Mouse (Mus musculus) thymus, adult 2 months (tissue): ENCODE results near the gene Zfp551.

Source experiments
- CTCF ChIP-seq: fragments of 200-500 bp; IDR thresholded peaks from 2 replicates; pipeline ENCODE4 v1.5.1; 2012; ENCODE audit warnings: mild to moderate bottlenecking, control low read depth, low read length, moderate library complexity, borderline replicate concordance; ENCODE audit not compliant: control insufficient read depth, poor library complexity, insufficient read depth; ENCODE audit errors: extremely low read depth
- POLR2A ChIP-seq: fragments of 200-500 bp; IDR thresholded peaks from 2 replicates; pipeline ENCODE4 v1.6.1; 2012; ENCODE audit warnings: mild to moderate bottlenecking, low read length, control low read depth, moderate library complexity; ENCODE audit not compliant: control insufficient read depth, poor library complexity, insufficient read depth; ENCODE audit errors: extremely low read depth

DNA sequence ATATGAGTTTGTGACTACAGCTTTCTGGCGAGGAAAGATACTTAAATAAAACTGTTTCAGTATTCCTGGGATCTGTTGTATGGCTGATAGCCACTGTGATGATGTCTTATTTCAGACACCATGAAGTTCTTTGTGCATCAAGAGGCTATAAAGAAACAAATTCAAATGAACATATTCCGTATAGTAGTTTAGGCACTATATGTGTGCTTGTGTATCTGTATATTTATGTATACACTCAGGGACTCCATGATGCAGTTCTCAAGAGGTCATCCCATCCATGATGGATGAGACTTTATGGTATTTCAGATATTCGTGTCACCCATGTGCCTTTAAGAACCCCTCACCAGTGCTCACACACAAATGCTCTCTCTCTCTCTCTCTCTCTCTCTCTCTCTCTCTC lies 304 bp upstream of the Zfp551 start:
- TF ChIP-seq POLR2A (no peak), CTCF (no peak)
